Mouse (Mus musculus) neural tube, embryonic 13.5 days (tissue): ENCODE results near the gene Myg1. TPM values are rescaled to one million over a fixed set of nuclear protein-coding genes. Genes with fewer than 3 reads are reported as not detected.
A peak's percentile ranks its signal among the peaks of the same experiment; 100 is the strongest.

Experiments used
- ATAC-seq: fragments of 200-750 bp; cut with Nextera tagmentation; 2 replicates; pipeline ENCODE4 v1.8.0; 2017; ENCODE audit warnings: low read depth, mild to moderate bottlenecking, moderate TSS enrichment, moderate library complexity
- H3K27ac ChIP-seq: fragments of 300-500 bp; sonication (generic); replicated peaks from 2 replicates; pipeline ENCODE4 v1.5.1; 2015; ENCODE audit warnings: moderate library complexity, mild to moderate bottlenecking, inconsistent platforms
- H3K27me3 ChIP-seq: fragments of 300-500 bp; sonication (generic); 2 replicates; pipeline ENCODE4 v1.6.1; 2015; ENCODE audit warnings: mild to moderate bottlenecking, inconsistent platforms
- H3K36me3 ChIP-seq: fragments of 300-500 bp; sonication (generic); 2 replicates; pipeline ENCODE4 v1.6.1; 2015; ENCODE audit warnings: mild to moderate bottlenecking, inconsistent platforms
- H3K4me1 ChIP-seq: fragments of 300-500 bp; sonication (generic); replicated peaks from 2 replicates; pipeline ENCODE4 v1.6.1; 2015; ENCODE audit warnings: inconsistent platforms
- H3K4me2 ChIP-seq: fragments of 300-500 bp; sonication (generic); 2 replicates; pipeline ENCODE4 v1.6.1; 2015; ENCODE audit warnings: inconsistent platforms, mild to moderate bottlenecking, moderate library complexity
- H3K4me3 ChIP-seq: fragments of 300-500 bp; sonication (generic); 2 replicates; pipeline ENCODE4 v1.5.1; 2015; ENCODE audit warnings: mild to moderate bottlenecking, inconsistent platforms
- H3K9ac ChIP-seq: fragments of 300-500 bp; sonication (generic); 2 replicates; pipeline ENCODE4 v1.6.1; 2015; ENCODE audit warnings: moderate library complexity, mild to moderate bottlenecking, inconsistent platforms
- H3K9me3 ChIP-seq: fragments of 300-500 bp; sonication (generic); 2 replicates; pipeline ENCODE4 v1.6.1; 2016; ENCODE audit warnings: inconsistent platforms
- WGBS: fragments of 180-500 bp; shearing (Covaris S2); methylation state at CpG from one replicate; pipeline ENCODE4 v1.1.7; 2015; 5-methylcytosine and 5-hydroxymethylcytosine counted together
- polyA plus RNA-seq: library from polyadenylated mRNA; unstranded; fragments of >200 nt; fragmentation: Nextera tagmentation; extraction: Ambion mirVana; gene quantifications from 2 replicates; pipeline ENCODE4 v1.2.1, GENCODE M21; 2015

Myg1 gene
- polyA plus RNA-seq, result 74.0 and 82.6 TPM in 2 replicates

- peak within 1 kb of the TSS; percentile 86 for H3K4me2 ChIP-seq
- H3K4me3 ChIP-seq, result peak within 1 kb of the TSS; percentile 85
- 0% methylated on average over 30 of the region's 30 CpGs for WGBS
- H3K9me3 ChIP-seq, result no peaks in the 10 kb centered on the region
- H3K9ac ChIP-seq, result peak within 1 kb of the TSS; percentile 82
- H3K27me3 ChIP-seq, result no peaks in the 10 kb centered on the region
- H3K36me3 ChIP-seq, result peaks cover 67% of the 10 kb centered on the region
- H3K4me1 ChIP-seq, result peaks cover 32% of the 10 kb centered on the region
- peak; percentile 94 for ATAC-seq
- peak within 1 kb of the TSS; percentile 67; the same call in 1 of the 2 replicates for H3K27ac ChIP-seq
Measured at GRCm38 (mm10) chr15:102331610-102332015, at the start of gene Myg1. TSS of gene Myg1 (plus strand) at chr15:102331709.

GRCm38 (mm10) chr15:102282463-102283292, 48.8 kb upstream of the Myg1 start:
- H3K27ac ChIP-seq, result no peak overlapping the region
- H3K9ac ChIP-seq, result no peak overlapping the region
- WGBS, result 91% methylated on average over 8 of the region's 8 CpGs
- ATAC-seq, result no peak
- H3K9me3 ChIP-seq, result no peaks in the 10 kb centered on the region
- peaks cover 21% of the 10 kb centered on the region for H3K4me1 ChIP-seq
- H3K27me3 ChIP-seq, result no peaks in the 10 kb centered on the region
- H3K4me3 ChIP-seq, result no peak overlapping the region
- H3K4me2 ChIP-seq, result no peak overlapping the region
- H3K36me3 ChIP-seq, result peaks cover 24% of the 10 kb centered on the region

GRCm38 (mm10) chr15:102283648-102284047, 47.9 kb upstream of the Myg1 start:
- peaks cover 24% of the 10 kb centered on the region for H3K36me3 ChIP-seq
- WGBS, result 83% methylated on average over 3 of the region's 3 CpGs

GRCm38 (mm10) chr15:102287395-102287794, 44.1 kb upstream of the Myg1 start:
- Histone ChIP-seq H3K9ac (no peak overlapping the region), H3K27me3 (no peaks in the 10 kb centered on the region), H3K36me3 (peaks cover 7% of the 10 kb centered on the region), H3K4me2 (no peak overlapping the region), H3K27ac (no peak overlapping the region), H3K9me3 (no peaks in the 10 kb centered on the region), H3K4me3 (no peak overlapping the region), H3K4me1 (no peaks in the 10 kb centered on the region)
- no peak for ATAC-seq

More at GRCm38 (mm10) chr15:102283648-102284047, 47.9 kb upstream of the Myg1 start:
- Histone ChIP-seq H3K9ac (no peak overlapping the region), H3K27ac (no peak overlapping the region), H3K4me2 (no peak overlapping the region), H3K4me1 (peaks cover 19% of the 10 kb centered on the region), H3K4me3 (no peak overlapping the region), H3K9me3 (no peaks in the 10 kb centered on the region), H3K27me3 (no peaks in the 10 kb centered on the region)
- no peak for ATAC-seq

GRCm38 (mm10) chr15:102295633-102296367, 35.7 kb upstream of the Myg1 start, which contains the start of gene Espl1:
TSS of gene Espl1 (plus strand) at chr15:102296266.
- Histone ChIP-seq H3K9ac (peak within 1 kb of the TSS; percentile 44), H3K4me3 (peak within 1 kb of the TSS; percentile 47), H3K4me1 (peaks cover 9% of the 10 kb centered on the region), H3K27ac (peak within 1 kb of the TSS; percentile 52), H3K36me3 (0 out of 2 replicates have a peak, but pooled peaks cover 16% of the 10 kb centered on the region), H3K27me3 (no peaks in the 10 kb centered on the region), H3K4me2 (peak within 1 kb of the TSS; percentile 75), H3K9me3 (no peaks in the 10 kb centered on the region)
- ATAC-seq, result peak; percentile 99
- 7% methylated on average over 25 of the region's 25 CpGs for WGBS

GRCm38 (mm10) chr15:102296368-102297006, 35.0 kb upstream of the Myg1 start:
- WGBS, result 4% methylated on average over 24 of the region's 24 CpGs
- peak; percentile 61 for ATAC-seq

GRCm38 (mm10) chr15:102302542-102302941, 29.0 kb upstream of the Myg1 start:
- H3K27me3 ChIP-seq, result no peaks in the 10 kb centered on the region
- H3K4me2 ChIP-seq, result no peak overlapping the region
- ATAC-seq, result no peak
- no peak overlapping the region for H3K27ac ChIP-seq
- no peaks in the 10 kb centered on the region for H3K4me1 ChIP-seq
- 87% methylated on average over 6 of the region's 6 CpGs for WGBS
- H3K9ac ChIP-seq, result no peak overlapping the region
- H3K9me3 ChIP-seq, result no peaks in the 10 kb centered on the region
- H3K4me3 ChIP-seq, result no peak overlapping the region
- H3K36me3 ChIP-seq, result peaks cover 45% of the 10 kb centered on the region

More at GRCm38 (mm10) chr15:102296368-102297006, 35.0 kb upstream of the Myg1 start:
- Histone ChIP-seq H3K9me3 (no peaks in the 10 kb centered on the region), H3K9ac (peak overlapping the region; percentile 44), H3K36me3 (peaks cover 21% of the 10 kb centered on the region; the same call in 1 of the 2 replicates), H3K4me2 (peak overlapping the region; percentile 75), H3K27ac (no peak overlapping the region), H3K4me1 (peaks cover 9% of the 10 kb centered on the region), H3K27me3 (no peaks in the 10 kb centered on the region), H3K4me3 (peak overlapping the region; percentile 47)

- WGBS, result 88% methylated on average over 9 of the region's 9 CpGs
- Histone ChIP-seq H3K27me3 (no peaks in the 10 kb centered on the region), H3K27ac (no peak overlapping the region), H3K4me2 (no peak overlapping the region), H3K4me1 (no peaks in the 10 kb centered on the region), H3K9ac (no peak overlapping the region), H3K4me3 (no peak overlapping the region), H3K9me3 (no peaks in the 10 kb centered on the region), H3K36me3 (peaks cover 26% of the 10 kb centered on the region)
- no peak for ATAC-seq
Measured at GRCm38 (mm10) chr15:102308717-102309116, 22.8 kb upstream of the Myg1 start.

GRCm38 (mm10) chr15:102310074-102310845, 21.2 kb upstream of the Myg1 start:
- no peak overlapping the region for H3K9ac ChIP-seq
- no peak overlapping the region for H3K4me3 ChIP-seq
- 91% methylated on average over 10 of the region's 10 CpGs for WGBS
- no peaks in the 10 kb centered on the region for H3K27me3 ChIP-seq
- H3K4me2 ChIP-seq, result no peak overlapping the region
- H3K9me3 ChIP-seq, result no peaks in the 10 kb centered on the region
- no peak for ATAC-seq
- H3K36me3 ChIP-seq, result peaks cover 26% of the 10 kb centered on the region
- no peak overlapping the region for H3K27ac ChIP-seq
- H3K4me1 ChIP-seq, result no peaks in the 10 kb centered on the region

GRCm38 (mm10) chr15:102311489-102311888, 20.0 kb upstream of the Myg1 start:
- Histone ChIP-seq H3K27ac (no peak overlapping the region), H3K4me1 (no peaks in the 10 kb centered on the region), H3K9ac (no peak overlapping the region), H3K4me2 (no peak overlapping the region), H3K36me3 (peaks cover 18% of the 10 kb centered on the region), H3K27me3 (no peaks in the 10 kb centered on the region), H3K4me3 (no peak overlapping the region), H3K9me3 (no peaks in the 10 kb centered on the region)
- no peak for ATAC-seq

GRCm38 (mm10) chr15:102315292-102315691, 16.2 kb upstream of the Myg1 start:
- 92% methylated on average over 8 of the region's 8 CpGs for WGBS
- Histone ChIP-seq H3K4me2 (no peak overlapping the region), H3K27ac (no peak overlapping the region), H3K4me3 (no peak overlapping the region), H3K9ac (no peak overlapping the region; the same call in 1 of the 2 replicates), H3K4me1 (no peaks in the 10 kb centered on the region), H3K36me3 (peaks cover 18% of the 10 kb centered on the region), H3K27me3 (no peaks in the 10 kb centered on the region), H3K9me3 (no peaks in the 10 kb centered on the region)
- no peak for ATAC-seq
